Mouse (Mus musculus): ENCODE measurements around the gene Pafah1b2. TPM values are rescaled to one million over a fixed set of nuclear protein-coding genes. Genes with fewer than 3 reads are reported as not detected.

Pafah1b2 gene
- polyA plus RNA-seq, 1 experiment from 2014 or later: 290 TPM

- Histone ChIP-seq H3K36me3 (replicated peaks) (peaks cover 34% of the 10 kb centered on the region), H3K4me2 (no peak overlapping the region), H3K4me3 (no peak overlapping the region), H3K9ac (no peak overlapping the region), H3K9me3 (no peaks in the 10 kb centered on the region), H3K27me3 (replicated peaks) (no peaks in the 10 kb centered on the region), H3K4me1 (peaks cover 5% of the 10 kb centered on the region), H3K27ac (no peak overlapping the region)
- no peak for ATAC-seq (replicated peaks)
- WGBS: 59% methylated on average over 1 of the region's 1 CpGs
Observed at GRCm38 (mm10) chr9:45931958-45932357, 80.5 kb downstream of the Pafah1b2 start.

DNA sequence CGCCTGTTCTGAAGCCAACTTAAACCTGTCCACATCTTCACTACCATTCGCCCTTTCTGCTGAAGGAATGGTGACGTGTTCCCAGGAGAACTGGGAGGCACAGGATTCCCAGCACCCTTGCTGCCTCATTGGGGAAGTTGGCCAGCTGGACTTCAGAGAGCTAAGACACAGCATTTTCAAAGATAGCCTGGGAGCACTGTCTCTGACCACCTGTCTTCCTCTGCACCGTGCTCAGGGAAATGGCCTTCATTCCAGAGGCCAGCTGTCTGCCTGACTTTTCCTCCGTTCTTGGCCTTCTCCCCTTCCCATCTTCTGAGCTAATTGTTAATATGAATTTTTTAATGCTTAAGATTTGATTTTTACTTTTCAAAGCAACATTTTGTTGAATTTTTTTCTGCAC lies 83.2 kb downstream of the Pafah1b2 start:
- 90% methylated on average over 5 of the region's 5 CpGs for WGBS
- ATAC-seq (replicated peaks): no peak

GRCm38 (mm10) chr9:45919895-45920294 lies 92.6 kb downstream of the Pafah1b2 start:
- Histone ChIP-seq H3K36me3 (replicated peaks) (peaks cover 57% of the 10 kb centered on the region), H3K27ac (no peak overlapping the region), H3K27me3 (replicated peaks) (no peaks in the 10 kb centered on the region), H3K4me1 (no peaks in the 10 kb centered on the region), H3K9ac (no peak overlapping the region), H3K4me2 (no peak overlapping the region), H3K9me3 (no peaks in the 10 kb centered on the region), H3K4me3 (no peak overlapping the region)
- WGBS: 58% methylated on average over 1 of the region's 1 CpGs
- ATAC-seq (replicated peaks): no peak

More for the DNA sequence above, 83.2 kb downstream of the Pafah1b2 start:
- Histone ChIP-seq H3K4me1 (no peaks in the 10 kb centered on the region), H3K36me3 (replicated peaks) (peaks cover 38% of the 10 kb centered on the region), H3K4me3 (no peak overlapping the region), H3K27me3 (replicated peaks) (no peaks in the 10 kb centered on the region), H3K27ac (no peak overlapping the region), H3K4me2 (no peak overlapping the region), H3K9ac (no peak overlapping the region), H3K9me3 (no peaks in the 10 kb centered on the region)

DNA sequence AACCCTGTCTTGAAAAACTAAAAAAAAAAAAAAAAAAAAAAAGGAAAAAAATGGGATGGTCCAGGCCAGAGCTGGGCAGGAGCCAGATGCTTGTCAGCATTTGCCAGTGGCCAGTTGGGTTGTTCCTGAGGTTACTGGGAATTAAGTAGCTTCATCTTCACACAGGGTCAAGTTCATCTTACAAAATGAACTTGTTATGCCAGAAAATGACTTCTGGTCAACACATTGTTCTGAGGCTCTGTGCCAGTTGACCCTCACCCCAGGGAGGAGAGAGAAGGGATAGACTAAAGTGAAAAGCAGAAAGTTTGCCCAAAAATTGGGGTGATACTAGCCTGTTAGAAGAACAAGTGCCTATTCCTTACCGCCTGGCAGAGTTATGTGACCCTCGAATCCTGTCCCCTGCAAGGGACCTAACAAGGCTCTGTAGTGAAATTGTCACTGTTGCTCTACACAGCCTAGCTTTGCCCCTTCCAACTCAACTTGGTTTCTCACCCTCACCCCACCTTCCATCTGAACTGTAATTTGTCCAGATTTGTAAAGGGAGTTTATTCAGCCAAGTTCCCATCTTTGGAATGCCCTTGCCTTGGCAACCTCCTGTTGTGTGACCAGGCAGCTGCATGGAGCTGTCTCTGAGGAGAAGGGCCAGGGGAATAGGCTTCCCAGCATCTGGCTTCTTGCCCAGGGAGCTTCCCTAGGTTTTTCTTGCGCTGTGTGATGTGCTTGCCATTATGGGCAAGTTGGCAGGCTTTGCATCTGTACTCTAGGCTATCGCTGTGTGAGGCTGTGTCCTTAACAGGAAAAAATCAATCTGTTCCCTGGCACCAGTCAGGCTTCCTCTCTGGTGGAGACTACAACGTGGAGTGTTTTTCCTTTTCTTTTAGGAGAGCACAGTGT lies 95.2 kb downstream of the Pafah1b2 start:
- peaks cover 61% of the 10 kb centered on the region for H3K36me3 ChIP-seq (replicated peaks)

DNA sequence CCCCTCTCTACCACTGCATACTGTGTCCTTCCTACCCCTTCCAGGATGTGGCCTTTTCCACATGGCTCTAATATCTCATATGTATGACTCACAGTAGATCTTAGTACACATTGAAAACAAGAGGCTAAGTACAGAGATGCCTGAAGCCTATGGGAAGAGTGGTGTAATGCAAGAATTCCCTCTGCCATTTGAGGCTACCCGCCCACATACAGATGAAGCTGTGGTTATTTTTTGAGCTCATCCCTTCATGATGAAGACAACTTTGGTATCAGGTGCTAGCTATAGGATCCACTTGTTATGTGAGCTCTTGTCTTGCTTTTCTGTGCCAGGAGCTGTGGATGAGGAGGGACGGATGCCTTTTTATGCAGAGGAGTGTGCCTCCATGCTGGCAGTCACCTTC lies 96.8 kb downstream of the Pafah1b2 start:
- ATAC-seq (replicated peaks): no peak
- Histone ChIP-seq H3K4me3 (no peak overlapping the region), H3K27ac (no peak overlapping the region), H3K9me3 (no peaks in the 10 kb centered on the region), H3K4me1 (no peaks in the 10 kb centered on the region), H3K27me3 (replicated peaks) (no peaks in the 10 kb centered on the region), H3K9ac (no peak overlapping the region), H3K4me2 (no peak overlapping the region), H3K36me3 (replicated peaks) (peaks cover 73% of the 10 kb centered on the region)
- 93% methylated on average over 2 of the region's 2 CpGs for WGBS

More for the DNA sequence above, 95.2 kb downstream of the Pafah1b2 start:
- Histone ChIP-seq H3K27ac (0 out of 2 replicates have a peak overlapping the region, but pooled peaks have one; percentile 26), H3K4me2 (no peak overlapping the region), H3K27me3 (replicated peaks) (no peaks in the 10 kb centered on the region), H3K9me3 (no peaks in the 10 kb centered on the region), H3K4me1 (no peaks in the 10 kb centered on the region), H3K4me3 (no peak overlapping the region), H3K9ac (no peak overlapping the region)
- WGBS: 77% methylated on average over 5 of the region's 5 CpGs
- ATAC-seq (replicated peaks): peak; percentile 30; the same call in 1 of the 2 replicates

Small RNA genes lying within 50 kb of the gene (microRNA-seq; reads per million reads assigned to microRNA genes)
- not detected for gene Mir7087

Other genes starting within 250 kb of the Pafah1b2 start
- gene Cep164, start 184.0 kb downstream of the Pafah1b2 start, polyA plus RNA-seq (2015; fragmentation: Nextera tagmentation; extraction: Ambion mirVana): 13.5 and 15.9 TPM in 2 replicates
- gene Bace1, start 174.1 kb downstream of the Pafah1b2 start, polyA plus RNA-seq (2015; fragmentation: Nextera tagmentation; extraction: Ambion mirVana): 56.5 and 58.0 TPM in 2 replicates
- 26.0 and 27.5 TPM in 2 replicates for gene Pcsk7, start 106.2 kb downstream of the Pafah1b2 start, polyA plus RNA-seq (2015; fragmentation: Nextera tagmentation; extraction: Ambion mirVana)
- 106 and 112 TPM in 2 replicates for gene Rnf214, start 105.8 kb downstream of the Pafah1b2 start, polyA plus RNA-seq (2015; fragmentation: Nextera tagmentation; extraction: Ambion mirVana)
- 5.3 and 5.7 TPM in 2 replicates for gene Tagln, start 76.6 kb downstream of the Pafah1b2 start, polyA plus RNA-seq (2015; fragmentation: Nextera tagmentation; extraction: Ambion mirVana)
- gene Sidt2, start 57.4 kb downstream of the Pafah1b2 start, polyA plus RNA-seq (2015; fragmentation: Nextera tagmentation; extraction: Ambion mirVana): 51.9 and 52.8 TPM in 2 replicates
- gene Sik3, start 130 bp upstream of the Pafah1b2 start, polyA plus RNA-seq (2015; fragmentation: Nextera tagmentation; extraction: Ambion mirVana): 13.6 and 14.5 TPM in 2 replicates
- 4.2 and 8.2 TPM in 2 replicates for gene Apoa1, start 215.9 kb upstream of the Pafah1b2 start, polyA plus RNA-seq (2015; fragmentation: Nextera tagmentation; extraction: Ambion mirVana)
- gene Apoc3, start 222.9 kb upstream of the Pafah1b2 start, polyA plus RNA-seq (2015; fragmentation: Nextera tagmentation; extraction: Ambion mirVana): not detected in 2 replicates
- gene Apoa4, start 228.0 kb upstream of the Pafah1b2 start, polyA plus RNA-seq (2015; fragmentation: Nextera tagmentation; extraction: Ambion mirVana): 1.0 TPM in 1 of 2 replicates, not detected in the other